Mouse (Mus musculus): ENCODE measurements around the gene Gm20662. TPM values are rescaled to one million over a fixed set of nuclear protein-coding genes. Genes with fewer than 3 reads are reported as not detected.
A peak's percentile ranks its signal among the peaks of the same experiment; 100 is the strongest.

Gm20662 gene
- polyA plus RNA-seq, 1 experiment from 2014 or later = 0.39 TPM

DNA sequence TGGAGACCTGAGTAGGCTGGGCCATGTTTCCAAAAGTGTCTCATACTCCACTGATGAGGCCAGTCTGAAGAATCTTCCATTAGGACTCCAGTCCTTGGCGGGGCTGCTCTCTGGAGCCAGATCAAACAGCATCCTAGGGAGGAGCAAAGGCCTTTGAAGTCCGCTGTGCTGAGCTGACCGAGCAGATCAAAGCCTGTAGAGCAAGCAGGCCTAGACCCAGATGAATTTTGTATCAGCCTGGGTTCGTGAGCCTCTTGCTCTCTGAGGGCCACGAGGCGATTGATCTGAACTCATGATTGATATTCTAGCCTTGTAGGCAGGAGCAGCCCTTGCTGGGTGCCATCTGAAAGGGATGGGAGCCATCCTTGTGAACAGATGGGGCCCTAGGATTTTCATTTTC lies 36.3 kb upstream of the Gm20662 start:
- H3K4me3 ChIP-seq (ENCODE audit: low read depth, low read length) = no peak overlapping the region
- no peak overlapping the region for H3K9ac ChIP-seq (ENCODE audit: low read length)
- H3K4me1 ChIP-seq (replicated peaks; ENCODE audit: control insufficient read depth, insufficient read depth, low read length) = 0 out of 2 replicates have a peak, but pooled peaks cover 2% of the 10 kb centered on the region
- 78% methylated on average over 6 of the region's 6 CpGs for WGBS
- ATAC-seq (replicated peaks; ENCODE audit: low FRiP score) (no peak), DNase-seq (ENCODE audit: low spot score) (no peak)
- H3K9me3 ChIP-seq (ENCODE audit: control insufficient read depth, low read length) = no peaks in the 10 kb centered on the region
- H3K4me2 ChIP-seq (ENCODE audit: low read depth, low read length, severe bottlenecking) = no peak overlapping the region
- H3K36me3 ChIP-seq (ENCODE audit: control insufficient read depth, insufficient read depth, low read length) = no peaks in the 10 kb centered on the region; the same call in 1 of the 2 replicates
- H3K27me3 ChIP-seq (ENCODE audit: control insufficient read depth, insufficient read depth, low read length) = no peaks in the 10 kb centered on the region
- no peak overlapping the region for H3K27ac ChIP-seq (ENCODE audit: low read depth, low read length)

DNA sequence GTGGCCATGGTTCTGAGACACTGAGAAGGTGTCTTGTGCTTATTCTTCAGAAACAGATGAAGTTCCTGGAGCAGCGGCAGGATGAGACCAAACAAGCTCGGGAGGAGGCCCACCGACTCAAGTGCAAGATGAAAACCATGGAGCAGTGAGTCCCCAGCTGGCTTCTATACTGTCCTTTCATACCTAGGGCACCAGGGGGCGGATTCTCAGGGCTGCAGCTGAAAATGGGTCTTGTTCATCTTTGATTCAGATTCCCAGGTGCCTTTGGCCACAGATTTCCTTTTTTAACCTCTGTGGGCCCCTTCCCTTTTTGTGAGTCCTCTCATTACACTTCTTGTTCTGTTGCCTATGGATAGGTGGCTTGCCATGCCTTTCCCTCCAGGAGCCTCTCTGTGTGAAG lies 35.2 kb upstream of the Gm20662 start:
- 84% methylated on average over 4 of the region's 4 CpGs for WGBS

DNA sequence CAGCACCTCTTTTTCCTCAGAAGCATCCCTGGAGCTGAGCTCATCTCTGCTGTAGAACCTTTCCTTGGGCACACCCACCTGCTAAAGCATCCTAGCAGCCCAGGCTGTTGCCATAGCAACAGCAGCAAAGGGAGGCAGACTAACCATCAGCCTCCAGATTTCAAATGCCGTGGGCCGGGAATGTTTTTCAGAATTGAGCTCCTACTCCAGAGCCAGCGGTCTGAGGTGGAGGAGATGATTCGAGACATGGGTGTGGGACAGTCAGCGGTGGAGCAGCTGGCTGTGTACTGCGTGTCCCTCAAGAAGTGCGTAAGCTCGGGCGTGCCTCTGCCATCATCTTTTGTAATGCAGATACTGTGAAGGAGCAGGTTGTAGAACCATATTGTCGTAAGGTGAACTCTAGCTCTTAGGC lies 34.8 kb upstream of the Gm20662 start:
- H3K4me2 ChIP-seq (ENCODE audit: low read depth, low read length, severe bottlenecking) = no peak overlapping the region
- ATAC-seq (replicated peaks; ENCODE audit: low FRiP score) (no peak), DNase-seq (ENCODE audit: low spot score) (no peak)
- no peak overlapping the region for H3K4me3 ChIP-seq (ENCODE audit: low read depth, low read length)
- H3K27me3 ChIP-seq (ENCODE audit: control insufficient read depth, insufficient read depth, low read length) = no peaks in the 10 kb centered on the region
- H3K27ac ChIP-seq (ENCODE audit: low read depth, low read length) = no peak overlapping the region
- H3K9me3 ChIP-seq (ENCODE audit: control insufficient read depth, low read length) = no peaks in the 10 kb centered on the region
- H3K4me1 ChIP-seq (replicated peaks; ENCODE audit: control insufficient read depth, insufficient read depth, low read length) = 0 out of 2 replicates have a peak, but pooled peaks cover 2% of the 10 kb centered on the region
- 86% methylated on average over 10 of the region's 10 CpGs for WGBS
- H3K9ac ChIP-seq (ENCODE audit: low read length) = no peak overlapping the region
- H3K36me3 ChIP-seq (ENCODE audit: control insufficient read depth, insufficient read depth, low read length) = no peaks in the 10 kb centered on the region; the same call in 1 of the 2 replicates

More for the DNA sequence above, 35.2 kb upstream of the Gm20662 start:
- no peaks in the 10 kb centered on the region for H3K9me3 ChIP-seq (ENCODE audit: control insufficient read depth, low read length)
- H3K4me3 ChIP-seq (ENCODE audit: low read depth, low read length) = no peak overlapping the region
- no peak overlapping the region for H3K9ac ChIP-seq (ENCODE audit: low read length)
- H3K36me3 ChIP-seq (ENCODE audit: control insufficient read depth, insufficient read depth, low read length) = no peaks in the 10 kb centered on the region; the same call in 1 of the 2 replicates
- no peaks in the 10 kb centered on the region for H3K27me3 ChIP-seq (ENCODE audit: control insufficient read depth, insufficient read depth, low read length)
- H3K27ac ChIP-seq (ENCODE audit: low read depth, low read length) = no peak overlapping the region
- no peak for ATAC-seq (replicated peaks; ENCODE audit: low FRiP score)
- no peak for DNase-seq (ENCODE audit: low spot score)
- 0 out of 2 replicates have a peak, but pooled peaks cover 2% of the 10 kb centered on the region for H3K4me1 ChIP-seq (replicated peaks; ENCODE audit: control insufficient read depth, insufficient read depth, low read length)
- no peak overlapping the region for H3K4me2 ChIP-seq (ENCODE audit: low read depth, low read length, severe bottlenecking)

DNA sequence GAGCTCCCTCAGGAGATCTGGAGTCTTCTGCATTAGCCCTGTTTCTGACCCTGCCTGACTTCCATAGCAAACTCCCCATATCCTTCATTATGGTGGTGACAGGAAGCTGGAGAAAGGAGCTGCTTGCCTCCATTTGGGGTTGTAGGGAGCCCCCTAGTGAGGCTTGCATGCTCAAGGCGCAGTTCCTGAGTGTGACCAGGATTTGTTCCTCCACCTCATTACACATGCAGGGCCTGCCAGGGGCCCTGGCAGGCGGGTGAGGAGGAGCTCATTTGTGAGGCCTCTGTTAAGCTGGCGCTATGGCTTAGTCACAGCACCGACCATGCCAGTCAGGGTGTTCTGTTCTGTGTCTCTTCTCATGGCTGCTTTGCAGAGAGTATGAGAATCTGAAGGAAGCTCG lies 34.3 kb upstream of the Gm20662 start:
- Histone ChIP-seq H3K27ac (ENCODE audit: low read depth, low read length) (no peak overlapping the region), H3K9me3 (ENCODE audit: control insufficient read depth, low read length) (no peaks in the 10 kb centered on the region), H3K36me3 (ENCODE audit: control insufficient read depth, insufficient read depth, low read length) (no peaks in the 10 kb centered on the region; the same call in 1 of the 2 replicates), H3K9ac (ENCODE audit: low read length) (no peak overlapping the region), H3K4me1 (replicated peaks; ENCODE audit: control insufficient read depth, insufficient read depth, low read length) (0 out of 2 replicates have a peak, but pooled peaks cover 2% of the 10 kb centered on the region), H3K4me3 (ENCODE audit: low read depth, low read length) (no peak overlapping the region), H3K4me2 (ENCODE audit: low read depth, low read length, severe bottlenecking) (no peak overlapping the region), H3K27me3 (ENCODE audit: control insufficient read depth, insufficient read depth, low read length) (no peaks in the 10 kb centered on the region)
- DNase-seq (ENCODE audit: low spot score) (no peak), ATAC-seq (replicated peaks; ENCODE audit: low FRiP score) (0 out of 2 replicates have a peak, but pooled peaks have one; percentile 44)
- 51% methylated on average over 5 of the region's 5 CpGs for WGBS

DNA sequence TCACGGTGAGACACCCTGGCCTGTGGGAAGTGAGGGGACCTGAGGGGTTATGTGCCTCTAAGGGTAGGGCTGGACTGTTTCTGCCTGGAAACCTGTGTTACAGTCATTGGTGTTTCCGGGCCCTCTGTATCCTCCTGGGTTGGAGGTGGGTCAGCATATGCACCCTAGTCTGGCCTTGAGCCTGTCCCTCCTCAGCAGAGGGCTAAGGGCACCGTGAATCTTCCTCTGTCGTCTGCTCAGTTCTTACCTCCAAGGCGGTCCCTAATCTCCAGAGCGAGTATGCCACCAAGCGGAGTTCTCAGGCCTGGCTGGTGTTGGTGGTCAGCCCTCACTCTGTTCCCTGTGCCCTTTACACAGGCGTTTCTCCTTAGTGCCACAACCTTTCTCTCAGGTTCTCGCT lies 33.2 kb upstream of the Gm20662 start:
- no peak for ATAC-seq (replicated peaks; ENCODE audit: low FRiP score)
- 93% methylated on average over 9 of the region's 9 CpGs for WGBS

DNA sequence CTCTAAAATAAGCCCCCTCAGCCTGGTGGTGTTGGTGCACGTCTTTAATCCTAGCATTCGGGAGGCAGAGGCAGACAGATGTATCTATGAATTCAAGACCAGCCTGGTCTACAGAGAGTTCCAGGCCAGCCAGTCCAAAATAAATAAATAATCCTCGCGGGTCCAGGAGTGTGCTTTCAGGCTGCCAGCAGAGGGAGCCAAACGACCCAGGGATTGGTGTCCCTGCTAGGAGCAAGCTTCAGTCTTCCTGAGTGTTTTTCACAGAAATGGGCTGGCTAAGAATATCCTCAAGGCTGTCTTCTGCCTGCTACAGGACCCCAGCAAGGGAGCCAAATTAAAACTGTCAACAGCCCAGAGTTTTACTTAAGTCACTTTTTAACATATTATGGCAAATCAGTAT lies 32.4 kb upstream of the Gm20662 start:
- Histone ChIP-seq H3K27ac (ENCODE audit: low read depth, low read length) (no peak overlapping the region), H3K4me1 (replicated peaks; ENCODE audit: control insufficient read depth, insufficient read depth, low read length) (0 out of 2 replicates have a peak, but pooled peaks cover 2% of the 10 kb centered on the region), H3K27me3 (ENCODE audit: control insufficient read depth, insufficient read depth, low read length) (no peaks in the 10 kb centered on the region), H3K4me2 (ENCODE audit: low read depth, low read length, severe bottlenecking) (no peak overlapping the region), H3K4me3 (ENCODE audit: low read depth, low read length) (no peak overlapping the region), H3K9me3 (ENCODE audit: control insufficient read depth, low read length) (no peaks in the 10 kb centered on the region), H3K36me3 (ENCODE audit: control insufficient read depth, insufficient read depth, low read length) (no peaks in the 10 kb centered on the region; the same call in 1 of the 2 replicates), H3K9ac (ENCODE audit: low read length) (no peak overlapping the region)
- 27% methylated on average over 5 of the region's 5 CpGs for WGBS
- no peak for ATAC-seq (replicated peaks; ENCODE audit: low FRiP score)
- peak; percentile 91 for DNase-seq (ENCODE audit: low spot score)

More for the DNA sequence above, 33.2 kb upstream of the Gm20662 start:
- Histone ChIP-seq H3K36me3 (ENCODE audit: control insufficient read depth, insufficient read depth, low read length) (no peaks in the 10 kb centered on the region; the same call in 1 of the 2 replicates), H3K9me3 (ENCODE audit: control insufficient read depth, low read length) (no peaks in the 10 kb centered on the region), H3K4me3 (ENCODE audit: low read depth, low read length) (no peak overlapping the region), H3K4me1 (replicated peaks; ENCODE audit: control insufficient read depth, insufficient read depth, low read length) (0 out of 2 replicates have a peak, but pooled peaks cover 2% of the 10 kb centered on the region), H3K27ac (ENCODE audit: low read depth, low read length) (no peak overlapping the region), H3K4me2 (ENCODE audit: low read depth, low read length, severe bottlenecking) (no peak overlapping the region), H3K27me3 (ENCODE audit: control insufficient read depth, insufficient read depth, low read length) (no peaks in the 10 kb centered on the region), H3K9ac (ENCODE audit: low read length) (no peak overlapping the region)
- no peak for DNase-seq (ENCODE audit: low spot score)

DNA sequence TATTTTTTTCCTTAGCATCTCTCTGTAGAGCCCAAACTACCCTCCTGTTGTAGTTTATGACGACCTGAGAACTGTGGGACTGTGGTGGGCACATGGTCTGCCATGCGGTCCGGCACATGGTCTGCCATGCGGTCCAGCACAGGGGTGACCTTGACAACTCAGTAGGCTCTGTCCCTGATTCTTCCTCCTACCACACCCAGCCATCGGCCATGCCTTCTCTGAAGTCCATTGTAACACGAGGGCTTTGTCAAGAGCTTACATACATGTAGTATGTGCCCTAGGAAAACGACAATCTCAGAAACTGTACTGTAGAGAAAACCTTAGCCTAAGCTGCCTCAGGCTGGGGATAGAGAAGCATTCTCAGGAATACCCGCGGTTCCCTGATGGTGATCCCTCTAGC lies 31.5 kb upstream of the Gm20662 start:
- Histone ChIP-seq H3K27ac (ENCODE audit: low read depth, low read length) (no peak overlapping the region), H3K4me2 (ENCODE audit: low read depth, low read length, severe bottlenecking) (no peak overlapping the region), H3K9me3 (ENCODE audit: control insufficient read depth, low read length) (no peaks in the 10 kb centered on the region), H3K4me3 (ENCODE audit: low read depth, low read length) (no peak overlapping the region), H3K36me3 (ENCODE audit: control insufficient read depth, insufficient read depth, low read length) (no peaks in the 10 kb centered on the region; the same call in 1 of the 2 replicates), H3K4me1 (replicated peaks; ENCODE audit: control insufficient read depth, insufficient read depth, low read length) (0 out of 2 replicates have a peak, but pooled peaks cover 2% of the 10 kb centered on the region), H3K27me3 (ENCODE audit: control insufficient read depth, insufficient read depth, low read length) (no peaks in the 10 kb centered on the region), H3K9ac (ENCODE audit: low read length) (no peak overlapping the region)
- 97% methylated on average over 9 of the region's 9 CpGs for WGBS
- ATAC-seq (replicated peaks; ENCODE audit: low FRiP score) = no peak
- DNase-seq (ENCODE audit: low spot score) = no peak

DNA sequence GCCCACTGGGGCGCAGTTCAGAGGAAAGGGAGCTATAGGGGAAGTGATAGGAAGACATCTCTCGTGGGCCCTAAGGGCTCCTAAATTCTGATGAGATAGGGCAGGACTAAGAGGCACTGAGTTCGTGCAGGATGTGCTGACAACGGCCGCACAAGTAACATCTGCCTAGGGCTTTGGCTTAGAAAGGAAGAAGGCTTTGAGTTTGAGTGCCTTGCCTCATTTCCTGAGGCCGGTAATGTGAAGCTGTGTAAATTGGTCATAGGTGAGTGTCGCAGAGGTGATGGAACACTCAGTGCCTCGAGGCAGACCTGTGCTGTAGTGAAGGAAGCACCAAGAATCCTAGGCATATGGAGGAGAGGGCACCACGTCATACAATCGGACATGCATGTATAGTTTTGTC lies 29.5 kb upstream of the Gm20662 start:
- 92% methylated on average over 10 of the region's 10 CpGs for WGBS
- Histone ChIP-seq H3K9ac (ENCODE audit: low read length) (no peak overlapping the region), H3K36me3 (ENCODE audit: control insufficient read depth, insufficient read depth, low read length) (peaks cover 5% of the 10 kb centered on the region; the same call in 1 of the 2 replicates), H3K27ac (ENCODE audit: low read depth, low read length) (no peak overlapping the region), H3K9me3 (ENCODE audit: control insufficient read depth, low read length) (no peaks in the 10 kb centered on the region), H3K4me3 (ENCODE audit: low read depth, low read length) (no peak overlapping the region), H3K4me1 (replicated peaks; ENCODE audit: control insufficient read depth, insufficient read depth, low read length) (0 out of 2 replicates have a peak, but pooled peaks cover under 1% of the 10 kb centered on the region), H3K27me3 (ENCODE audit: control insufficient read depth, insufficient read depth, low read length) (no peaks in the 10 kb centered on the region), H3K4me2 (ENCODE audit: low read depth, low read length, severe bottlenecking) (no peak overlapping the region)
- no peak for DNase-seq (ENCODE audit: low spot score)
- ATAC-seq (replicated peaks; ENCODE audit: low FRiP score) = no peak

DNA sequence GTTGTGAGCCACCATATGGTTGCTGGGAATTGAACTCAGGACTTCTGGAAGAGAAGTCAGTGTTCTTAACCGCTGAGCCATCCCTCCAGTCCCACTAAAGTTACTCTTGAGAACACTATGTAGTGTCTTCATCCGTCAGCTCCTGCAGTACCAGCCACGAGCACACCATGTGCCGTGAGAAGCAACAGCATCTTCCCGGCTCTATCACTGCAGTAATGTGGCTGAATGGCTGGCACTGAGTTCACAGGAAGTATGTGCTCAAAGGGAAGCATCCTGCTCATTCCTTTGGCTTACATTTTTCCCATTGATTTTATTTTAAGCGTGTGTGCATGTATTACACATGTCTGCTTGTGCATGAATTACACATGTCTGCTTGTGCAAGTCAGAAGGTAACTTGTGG lies 28.7 kb upstream of the Gm20662 start:
- ATAC-seq (replicated peaks; ENCODE audit: low FRiP score) (no peak), DNase-seq (ENCODE audit: low spot score) (no peak)
- Histone ChIP-seq H3K4me1 (replicated peaks; ENCODE audit: control insufficient read depth, insufficient read depth, low read length) (no peaks in the 10 kb centered on the region), H3K4me3 (ENCODE audit: low read depth, low read length) (no peak overlapping the region), H3K9ac (ENCODE audit: low read length) (no peak overlapping the region), H3K9me3 (ENCODE audit: control insufficient read depth, low read length) (no peaks in the 10 kb centered on the region), H3K4me2 (ENCODE audit: low read depth, low read length, severe bottlenecking) (no peak overlapping the region), H3K36me3 (ENCODE audit: control insufficient read depth, insufficient read depth, low read length) (peaks cover 5% of the 10 kb centered on the region; the same call in 1 of the 2 replicates), H3K27me3 (ENCODE audit: control insufficient read depth, insufficient read depth, low read length) (no peaks in the 10 kb centered on the region), H3K27ac (ENCODE audit: low read depth, low read length) (no peak overlapping the region)
- WGBS = 86% methylated on average over 6 of the region's 6 CpGs

All from forebrain, embryonic 11.5 days (tissue).